Mouse (Mus musculus): ENCODE measurements at regions not wholly inside any gene's neighbourhood (a gene's known extent, or its start where the extent isn't known, plus 50 kb on each side); places are given as distances from the start of the nearest gene placed in this dataset.

- H3K27me3 ChIP-seq (ENCODE audit: control insufficient read depth, insufficient read depth, low read length) = no peaks in the 10 kb centered on the region
- 44% methylated on average over 3 of the region's 3 CpGs for WGBS
- H3K27ac ChIP-seq (ENCODE audit: low read depth, low read length) = no peak overlapping the region
- H3K4me1 ChIP-seq (replicated peaks; ENCODE audit: control insufficient read depth, insufficient read depth, low read length) = no peaks in the 10 kb centered on the region
- no peak for DNase-seq (ENCODE audit: low spot score)
- no peaks in the 10 kb centered on the region for H3K36me3 ChIP-seq (ENCODE audit: control insufficient read depth, insufficient read depth, low read length)
- no peak for ATAC-seq (ENCODE audit: low FRiP score)
- H3K9me3 ChIP-seq (ENCODE audit: control insufficient read depth, low read length) = no peaks in the 10 kb centered on the region
- no peak overlapping the region for H3K9ac ChIP-seq (ENCODE audit: low read depth, low read length)
- no peak overlapping the region for H3K4me3 ChIP-seq (ENCODE audit: low read depth, low read length)
- H3K4me2 ChIP-seq (replicated peaks; ENCODE audit: low read depth, low read length) = no peak overlapping the region
Observed at GRCm38 (mm10) chr11:22420003-22420723, 78.1 kb upstream of the Ehbp1 start.

- H3K9ac ChIP-seq (ENCODE audit: low read depth, low read length) = no peak overlapping the region
- H3K27ac ChIP-seq (ENCODE audit: low read depth, low read length) = no peak overlapping the region
- no peak overlapping the region for H3K4me3 ChIP-seq (ENCODE audit: low read depth, low read length)
- 89% methylated on average over 3 of the region's 3 CpGs for WGBS
- DNase-seq (ENCODE audit: low spot score) = no peak
- no peaks in the 10 kb centered on the region for H3K4me1 ChIP-seq (replicated peaks; ENCODE audit: control insufficient read depth, insufficient read depth, low read length)
- H3K4me2 ChIP-seq (replicated peaks; ENCODE audit: low read depth, low read length) = no peak overlapping the region
- no peaks in the 10 kb centered on the region for H3K9me3 ChIP-seq (ENCODE audit: control insufficient read depth, low read length)
- ATAC-seq (ENCODE audit: low FRiP score) = no peak
- H3K27me3 ChIP-seq (ENCODE audit: control insufficient read depth, insufficient read depth, low read length) = no peaks in the 10 kb centered on the region
- no peaks in the 10 kb centered on the region for H3K36me3 ChIP-seq (ENCODE audit: control insufficient read depth, insufficient read depth, low read length)
Observed at GRCm38 (mm10) chr11:22421762-22422161, 79.7 kb upstream of the Ehbp1 start.

- Histone ChIP-seq H3K9me3 (ENCODE audit: control insufficient read depth, low read length) (no peaks in the 10 kb centered on the region), H3K4me1 (replicated peaks; ENCODE audit: control insufficient read depth, insufficient read depth, low read length) (no peaks in the 10 kb centered on the region), H3K4me3 (ENCODE audit: low read depth, low read length) (no peak overlapping the region), H3K36me3 (ENCODE audit: control insufficient read depth, insufficient read depth, low read length) (no peaks in the 10 kb centered on the region), H3K4me2 (replicated peaks; ENCODE audit: low read depth, low read length) (no peak overlapping the region), H3K27me3 (ENCODE audit: control insufficient read depth, insufficient read depth, low read length) (no peaks in the 10 kb centered on the region), H3K9ac (ENCODE audit: low read depth, low read length) (no peak overlapping the region), H3K27ac (ENCODE audit: low read depth, low read length) (no peak overlapping the region)
- peak; percentile 69; the same call in 1 of the 2 replicates for ATAC-seq (ENCODE audit: low FRiP score)
- DNase-seq (ENCODE audit: low spot score) = peak; percentile 31
- WGBS = 21% methylated on average over 5 of the region's 5 CpGs
Observed at GRCm38 (mm10) chr11:22437140-22437850, 74.6 kb upstream of the Tmem17 start.

- H3K9me3 ChIP-seq (ENCODE audit: control insufficient read depth, low read length) = no peaks in the 10 kb centered on the region
- H3K27me3 ChIP-seq (ENCODE audit: control insufficient read depth, insufficient read depth, low read length) = no peaks in the 10 kb centered on the region
- DNase-seq (ENCODE audit: low spot score) (no peak), ATAC-seq (ENCODE audit: low FRiP score) (no peak)
- H3K27ac ChIP-seq (ENCODE audit: low read depth, low read length) = no peak overlapping the region
- no peaks in the 10 kb centered on the region for H3K4me1 ChIP-seq (replicated peaks; ENCODE audit: control insufficient read depth, insufficient read depth, low read length)
- no peak overlapping the region for H3K9ac ChIP-seq (ENCODE audit: low read depth, low read length)
- WGBS = 82% methylated on average over 5 of the region's 5 CpGs
- H3K4me2 ChIP-seq (replicated peaks; ENCODE audit: low read depth, low read length) = no peak overlapping the region
- no peaks in the 10 kb centered on the region for H3K36me3 ChIP-seq (ENCODE audit: control insufficient read depth, insufficient read depth, low read length)
- no peak overlapping the region for H3K4me3 ChIP-seq (ENCODE audit: low read depth, low read length)
Observed at GRCm38 (mm10) chr11:22437851-22438215, 74.1 kb upstream of the Tmem17 start.

- WGBS = 77% methylated on average over 2 of the region's 2 CpGs
- DNase-seq (ENCODE audit: low spot score) (no peak), ATAC-seq (ENCODE audit: low FRiP score) (no peak)
- no peak overlapping the region for H3K27ac ChIP-seq (ENCODE audit: low read depth, low read length)
- H3K4me2 ChIP-seq (replicated peaks; ENCODE audit: low read depth, low read length) = no peak overlapping the region
- H3K4me3 ChIP-seq (ENCODE audit: low read depth, low read length) = no peak overlapping the region
- no peaks in the 10 kb centered on the region for H3K4me1 ChIP-seq (replicated peaks; ENCODE audit: control insufficient read depth, insufficient read depth, low read length)
- H3K9me3 ChIP-seq (ENCODE audit: control insufficient read depth, low read length) = no peaks in the 10 kb centered on the region
- no peaks in the 10 kb centered on the region for H3K27me3 ChIP-seq (ENCODE audit: control insufficient read depth, insufficient read depth, low read length)
- H3K9ac ChIP-seq (ENCODE audit: low read depth, low read length) = no peak overlapping the region
- no peaks in the 10 kb centered on the region for H3K36me3 ChIP-seq (ENCODE audit: control insufficient read depth, insufficient read depth, low read length)
Observed at GRCm38 (mm10) chr11:22438441-22439066, 73.3 kb upstream of the Tmem17 start.

GRCm38 (mm10) chr11:22440521-22440920 is 71.4 kb upstream of the Tmem17 start:
- no peak overlapping the region for H3K4me2 ChIP-seq (replicated peaks; ENCODE audit: low read depth, low read length)
- H3K4me1 ChIP-seq (replicated peaks; ENCODE audit: control insufficient read depth, insufficient read depth, low read length) = no peaks in the 10 kb centered on the region
- WGBS = 92% methylated on average over 2 of the region's 2 CpGs
- H3K36me3 ChIP-seq (ENCODE audit: control insufficient read depth, insufficient read depth, low read length) = no peaks in the 10 kb centered on the region
- H3K27me3 ChIP-seq (ENCODE audit: control insufficient read depth, insufficient read depth, low read length) = no peaks in the 10 kb centered on the region
- H3K9me3 ChIP-seq (ENCODE audit: control insufficient read depth, low read length) = no peaks in the 10 kb centered on the region
- no peak overlapping the region for H3K4me3 ChIP-seq (ENCODE audit: low read depth, low read length)
- H3K9ac ChIP-seq (ENCODE audit: low read depth, low read length) = no peak overlapping the region
- ATAC-seq (ENCODE audit: low FRiP score) (no peak), DNase-seq (ENCODE audit: low spot score) (no peak)
- no peak overlapping the region for H3K27ac ChIP-seq (ENCODE audit: low read depth, low read length)

GRCm38 (mm10) chr11:22453161-22453560 is 58.7 kb upstream of the Tmem17 start:
- H3K4me3 ChIP-seq (ENCODE audit: low read depth, low read length) = no peak overlapping the region
- ATAC-seq (ENCODE audit: low FRiP score) (no peak), DNase-seq (ENCODE audit: low spot score) (no peak)
- H3K27me3 ChIP-seq (ENCODE audit: control insufficient read depth, insufficient read depth, low read length) = no peaks in the 10 kb centered on the region
- no peak overlapping the region for H3K9ac ChIP-seq (ENCODE audit: low read depth, low read length)
- no peaks in the 10 kb centered on the region for H3K9me3 ChIP-seq (ENCODE audit: control insufficient read depth, low read length)
- no peaks in the 10 kb centered on the region for H3K4me1 ChIP-seq (replicated peaks; ENCODE audit: control insufficient read depth, insufficient read depth, low read length)
- H3K36me3 ChIP-seq (ENCODE audit: control insufficient read depth, insufficient read depth, low read length) = no peaks in the 10 kb centered on the region
- H3K4me2 ChIP-seq (replicated peaks; ENCODE audit: low read depth, low read length) = no peak overlapping the region
- H3K27ac ChIP-seq (ENCODE audit: low read depth, low read length) = no peak overlapping the region

- 94% methylated on average over 9 of the region's 9 CpGs for WGBS
- H3K4me3 ChIP-seq (ENCODE audit: low read depth, low read length) = no peak overlapping the region
- H3K9me3 ChIP-seq (ENCODE audit: control insufficient read depth, low read length) = no peaks in the 10 kb centered on the region
Observed at GRCm38 (mm10) chr11:22456286-22456685, 55.6 kb upstream of the Tmem17 start.

GRCm38 (mm10) chr11:22457220-22457619 is 54.7 kb upstream of the Tmem17 start:
- no peak overlapping the region for H3K27ac ChIP-seq (ENCODE audit: low read depth, low read length)
- no peak for DNase-seq (ENCODE audit: low spot score)
- no peaks in the 10 kb centered on the region for H3K27me3 ChIP-seq (ENCODE audit: control insufficient read depth, insufficient read depth, low read length)
- H3K9me3 ChIP-seq (ENCODE audit: control insufficient read depth, low read length) = no peaks in the 10 kb centered on the region
- H3K4me2 ChIP-seq (replicated peaks; ENCODE audit: low read depth, low read length) = no peak overlapping the region
- no peak overlapping the region for H3K9ac ChIP-seq (ENCODE audit: low read depth, low read length)
- 83% methylated on average over 2 of the region's 2 CpGs for WGBS
- no peak overlapping the region for H3K4me3 ChIP-seq (ENCODE audit: low read depth, low read length)
- no peak for ATAC-seq (ENCODE audit: low FRiP score)
- H3K36me3 ChIP-seq (ENCODE audit: control insufficient read depth, insufficient read depth, low read length) = no peaks in the 10 kb centered on the region
- no peaks in the 10 kb centered on the region for H3K4me1 ChIP-seq (replicated peaks; ENCODE audit: control insufficient read depth, insufficient read depth, low read length)

More at GRCm38 (mm10) chr11:22456286-22456685, 55.6 kb upstream of the Tmem17 start:
- Histone ChIP-seq H3K27me3 (ENCODE audit: control insufficient read depth, insufficient read depth, low read length) (no peaks in the 10 kb centered on the region), H3K4me1 (replicated peaks; ENCODE audit: control insufficient read depth, insufficient read depth, low read length) (no peaks in the 10 kb centered on the region), H3K36me3 (ENCODE audit: control insufficient read depth, insufficient read depth, low read length) (no peaks in the 10 kb centered on the region), H3K27ac (ENCODE audit: low read depth, low read length) (no peak overlapping the region), H3K4me2 (replicated peaks; ENCODE audit: low read depth, low read length) (no peak overlapping the region), H3K9ac (ENCODE audit: low read depth, low read length) (no peak overlapping the region)
- ATAC-seq (ENCODE audit: low FRiP score) (no peak), DNase-seq (ENCODE audit: low spot score) (no peak)
